Mouse (Mus musculus) forebrain, embryonic 10.5 days (tissue): ENCODE measurements around the gene Topors. TPM values are rescaled to one million over a fixed set of nuclear protein-coding genes. Genes with fewer than 3 reads are reported as not detected.

Experiments
- DNase-seq: peaks from one replicate; pipeline ENCODE4 v3.0.0-alpha.2; 2017; ENCODE audit warnings: low spot score; ENCODE audit errors: extremely low spot score
- H3K27ac ChIP-seq: fragments of 300-500 bp; sonication (generic); 2 replicates; pipeline ENCODE4 v1.5.1; 2016; ENCODE audit warnings: mild to moderate bottlenecking
- H3K27me3 ChIP-seq: fragments of 300-500 bp; sonication (generic); 2 replicates; pipeline ENCODE4 v1.6.1; 2016; ENCODE audit warnings: mild to moderate bottlenecking; ENCODE audit not compliant: poor library complexity, severe bottlenecking
- H3K36me3 ChIP-seq: fragments of 300-500 bp; sonication (generic); replicated peaks from 2 replicates; pipeline ENCODE4 v1.6.1; 2016; ENCODE audit warnings: mild to moderate bottlenecking, moderate library complexity
- H3K4me1 ChIP-seq: fragments of 300-500 bp; sonication (generic); 2 replicates; pipeline ENCODE4 v1.6.1; 2016
- H3K4me3 ChIP-seq: fragments of 300-500 bp; sonication (generic); 2 replicates; pipeline ENCODE4 v1.5.1; 2016; ENCODE audit warnings: mild to moderate bottlenecking, moderate library complexity
- H3K9me3 ChIP-seq: fragments of 300-500 bp; sonication (generic); 2 replicates; pipeline ENCODE4 v1.6.1; 2016; ENCODE audit warnings: mild to moderate bottlenecking, moderate library complexity
- WGBS: fragments of 180-500 bp; shearing (Covaris S2); methylation state at CpG from one replicate; pipeline ENCODE4 v1.1.7; 2016; 5-methylcytosine and 5-hydroxymethylcytosine counted together
- polyA plus RNA-seq: library from polyadenylated mRNA; unstranded; fragments of >200 nt; fragmentation: Nextera tagmentation; extraction: Ambion mirVana; gene quantifications from 2 replicates; pipeline ENCODE4 v1.2.1, GENCODE M21; 2016

Topors gene
- polyA plus RNA-seq, 1 experiment from 2014 or later: 46.0 TPM

- H3K4me1 ChIP-seq: no peaks in the 10 kb centered on the region
- DNase-seq: peak; percentile 40
- WGBS: 27% methylated on average over 4 of the region's 4 CpGs
Measured at GRCm38 (mm10) chr4:40285582-40285981, 15.9 kb upstream of the Topors start.

GRCm38 (mm10) chr4:40279276-40279900, 9.7 kb upstream of the Topors start, which contains the start of gene Ndufb6:
Ndufb6 (minus strand) TSS chr4:40279421.
- no peaks in the 10 kb centered on the region for H3K27me3 ChIP-seq
- H3K4me3 ChIP-seq: peak within 1 kb of the TSS; percentile 95
- H3K36me3 ChIP-seq: peaks cover 20% of the 10 kb centered on the region
- peak within 1 kb of the TSS; percentile 87 for H3K27ac ChIP-seq
- H3K9me3 ChIP-seq: no peaks in the 10 kb centered on the region
- H3K4me1 ChIP-seq: peaks cover 21% of the 10 kb centered on the region
- under 1% methylated on average over 36 of the region's 36 CpGs for WGBS
- DNase-seq: peak; percentile 96

More at GRCm38 (mm10) chr4:40285582-40285981, 15.9 kb upstream of the Topors start:
- Histone ChIP-seq H3K4me3 (no peak overlapping the region), H3K27me3 (no peaks in the 10 kb centered on the region), H3K9me3 (peaks cover 1% of the 10 kb centered on the region; the same call in 1 of the 2 replicates), H3K27ac (no peak overlapping the region), H3K36me3 (no peaks in the 10 kb centered on the region)

GRCm38 (mm10) chr4:40278880-40279275, 9.2 kb upstream of the Topors start:
- no peaks in the 10 kb centered on the region for H3K9me3 ChIP-seq
- peaks cover 21% of the 10 kb centered on the region for H3K4me1 ChIP-seq
- H3K27me3 ChIP-seq: no peaks in the 10 kb centered on the region
- peak overlapping the region; percentile 87 for H3K27ac ChIP-seq
- no peak for DNase-seq
- H3K4me3 ChIP-seq: peak overlapping the region; percentile 95
- 0% methylated on average over 21 of the region's 21 CpGs for WGBS
- peaks cover 23% of the 10 kb centered on the region for H3K36me3 ChIP-seq

- Histone ChIP-seq H3K4me3 (peak overlapping the region; percentile 76), H3K36me3 (peaks cover 61% of the 10 kb centered on the region), H3K27me3 (no peaks in the 10 kb centered on the region), H3K4me1 (peaks cover 35% of the 10 kb centered on the region), H3K27ac (peak overlapping the region; percentile 97), H3K9me3 (no peaks in the 10 kb centered on the region)
- DNase-seq: no peak
- under 1% methylated on average over 16 of the region's 16 CpGs for WGBS
Measured at GRCm38 (mm10) chr4:40268835-40269234, 815 bp downstream of the Topors start.

- under 1% methylated on average over 50 of the region's 50 CpGs for WGBS
- no peaks in the 10 kb centered on the region for H3K9me3 ChIP-seq
- H3K27me3 ChIP-seq: no peaks in the 10 kb centered on the region
- H3K4me1 ChIP-seq: peaks cover 35% of the 10 kb centered on the region
- peak overlapping the region; percentile 76 for H3K4me3 ChIP-seq
- H3K36me3 ChIP-seq: peaks cover 61% of the 10 kb centered on the region
- H3K27ac ChIP-seq: peak overlapping the region; percentile 97
- peak; percentile 95 for DNase-seq
Measured at GRCm38 (mm10) chr4:40268204-40268813, 1.3 kb downstream of the Topors start.

GRCm38 (mm10) chr4:40267681-40268080, 2.0 kb downstream of the Topors start:
- H3K4me1 ChIP-seq: peaks cover 35% of the 10 kb centered on the region
- H3K36me3 ChIP-seq: peaks cover 66% of the 10 kb centered on the region
- no peaks in the 10 kb centered on the region for H3K27me3 ChIP-seq
- peak overlapping the region; percentile 76 for H3K4me3 ChIP-seq
- H3K9me3 ChIP-seq: no peaks in the 10 kb centered on the region
- no peak for DNase-seq
- peak overlapping the region; percentile 97 for H3K27ac ChIP-seq
- WGBS: 75% methylated on average over 7 of the region's 7 CpGs

GRCm38 (mm10) chr4:40264321-40264720, 5.3 kb downstream of the Topors start:
- Histone ChIP-seq H3K36me3 (peaks cover 88% of the 10 kb centered on the region), H3K27me3 (no peaks in the 10 kb centered on the region), H3K27ac (no peak overlapping the region), H3K4me3 (no peak overlapping the region), H3K9me3 (no peaks in the 10 kb centered on the region), H3K4me1 (peaks cover 30% of the 10 kb centered on the region)
- 93% methylated on average over 1 of the region's 1 CpGs for WGBS
- no peak for DNase-seq

GRCm38 (mm10) chr4:40254385-40255103, 15.1 kb downstream of the Topors start:
- no peaks in the 10 kb centered on the region for H3K4me1 ChIP-seq
- no peak overlapping the region for H3K4me3 ChIP-seq
- no peak overlapping the region for H3K27ac ChIP-seq
- WGBS: 91% methylated on average over 8 of the region's 8 CpGs
- H3K27me3 ChIP-seq: no peaks in the 10 kb centered on the region
- no peak for DNase-seq
- peaks cover 27% of the 10 kb centered on the region for H3K36me3 ChIP-seq
- no peaks in the 10 kb centered on the region for H3K9me3 ChIP-seq

GRCm38 (mm10) chr4:40253766-40254165, 15.9 kb downstream of the Topors start:
- H3K4me3 ChIP-seq: no peak overlapping the region
- H3K9me3 ChIP-seq: no peaks in the 10 kb centered on the region
- no peak overlapping the region for H3K27ac ChIP-seq
- H3K4me1 ChIP-seq: no peaks in the 10 kb centered on the region
- WGBS: 88% methylated on average over 2 of the region's 2 CpGs
- DNase-seq: no peak
- no peaks in the 10 kb centered on the region for H3K27me3 ChIP-seq
- peaks cover 19% of the 10 kb centered on the region for H3K36me3 ChIP-seq

GRCm38 (mm10) chr4:40250984-40251383, 18.7 kb downstream of the Topors start:
- H3K4me1 ChIP-seq: no peaks in the 10 kb centered on the region
- no peak overlapping the region for H3K4me3 ChIP-seq
- H3K36me3 ChIP-seq: 0 out of 2 replicates have a peak, but pooled peaks cover 3% of the 10 kb centered on the region
- WGBS: 90% methylated on average over 5 of the region's 5 CpGs
- no peak overlapping the region for H3K27ac ChIP-seq
- H3K27me3 ChIP-seq: no peaks in the 10 kb centered on the region
- H3K9me3 ChIP-seq: no peaks in the 10 kb centered on the region
- no peak for DNase-seq

GRCm38 (mm10) chr4:40244035-40244434, 25.6 kb downstream of the Topors start:
- H3K27me3 ChIP-seq: 0 out of 2 replicates have a peak, but pooled peaks cover 4% of the 10 kb centered on the region
- no peaks in the 10 kb centered on the region for H3K36me3 ChIP-seq
- WGBS: 85% methylated on average over 8 of the region's 8 CpGs
- no peaks in the 10 kb centered on the region for H3K9me3 ChIP-seq
- no peak for DNase-seq
- H3K27ac ChIP-seq: no peak overlapping the region
- H3K4me1 ChIP-seq: peaks cover 13% of the 10 kb centered on the region
- H3K4me3 ChIP-seq: no peak overlapping the region

- 0 out of 2 replicates have a peak, but pooled peaks cover 4% of the 10 kb centered on the region for H3K27me3 ChIP-seq
- H3K4me3 ChIP-seq: no peak overlapping the region
- H3K9me3 ChIP-seq: no peaks in the 10 kb centered on the region
- H3K4me1 ChIP-seq: peaks cover 21% of the 10 kb centered on the region
- no peak overlapping the region for H3K27ac ChIP-seq
- DNase-seq: no peak
- no peaks in the 10 kb centered on the region for H3K36me3 ChIP-seq
- WGBS: 88% methylated on average over 4 of the region's 4 CpGs
Measured at GRCm38 (mm10) chr4:40243006-40243405, 26.6 kb downstream of the Topors start.

- WGBS: 60% methylated on average over 6 of the region's 6 CpGs
- no peaks in the 10 kb centered on the region for H3K9me3 ChIP-seq
- peaks cover 21% of the 10 kb centered on the region for H3K4me1 ChIP-seq
- no peaks in the 10 kb centered on the region for H3K36me3 ChIP-seq
- 0 out of 2 replicates have a peak, but pooled peaks cover 4% of the 10 kb centered on the region for H3K27me3 ChIP-seq
- no peak overlapping the region for H3K27ac ChIP-seq
- no peak for DNase-seq
- no peak overlapping the region for H3K4me3 ChIP-seq
Measured at GRCm38 (mm10) chr4:40241928-40242327, 27.7 kb downstream of the Topors start.
